Mouse (Mus musculus) neural tube, embryonic 15.5 days (tissue): Measurements from ENCODE around the gene Tnfrsf23. TPM values are rescaled to one million over a fixed set of nuclear protein-coding genes. Genes with fewer than 3 reads are reported as not detected.

Source experiments
- ATAC-seq: fragments of 200-750 bp; cut with Nextera tagmentation; 2 replicates; pipeline ENCODE4 v1.8.0; 2017; ENCODE audit warnings: mild to moderate bottlenecking, moderate TSS enrichment, moderate library complexity; ENCODE audit not compliant: low FRiP score
- H3K27ac ChIP-seq: fragments of 300-500 bp; sonication (generic); replicated peaks from 2 replicates; pipeline ENCODE4 v1.5.1; 2015; ENCODE audit warnings: mild to moderate bottlenecking, inconsistent platforms
- H3K27me3 ChIP-seq: fragments of 300-500 bp; sonication (generic); replicated peaks from 2 replicates; pipeline ENCODE4 v1.6.1; 2015; ENCODE audit warnings: inconsistent platforms
- H3K36me3 ChIP-seq: fragments of 300-500 bp; sonication (generic); 2 replicates; pipeline ENCODE4 v1.6.1; 2015; ENCODE audit warnings: inconsistent platforms
- H3K4me1 ChIP-seq: fragments of 300-500 bp; sonication (generic); 2 replicates; pipeline ENCODE4 v1.6.1; 2015; ENCODE audit warnings: inconsistent platforms
- H3K4me2 ChIP-seq: fragments of 300-500 bp; sonication (generic); 2 replicates; pipeline ENCODE4 v1.6.1; 2015; ENCODE audit warnings: inconsistent platforms, mild to moderate bottlenecking, moderate library complexity
- H3K4me3 ChIP-seq: fragments of 300-500 bp; sonication (generic); replicated peaks from 2 replicates; pipeline ENCODE4 v1.5.1; 2015; ENCODE audit warnings: mild to moderate bottlenecking, inconsistent platforms
- H3K9ac ChIP-seq: fragments of 300-500 bp; sonication (generic); replicated peaks from 2 replicates; pipeline ENCODE4 v1.6.1; 2015; ENCODE audit warnings: mild to moderate bottlenecking, inconsistent platforms
- H3K9me3 ChIP-seq: fragments of 300-500 bp; sonication (generic); replicated peaks from 2 replicates; pipeline ENCODE4 v1.6.1; 2016; ENCODE audit warnings: inconsistent platforms
- WGBS: fragments of 180-500 bp; shearing (Covaris S2); methylation state at CpG from one replicate; pipeline ENCODE4 v1.1.7; 2015; ENCODE audit warnings: mixed read lengths; 5-methylcytosine and 5-hydroxymethylcytosine counted together
- polyA plus RNA-seq: library from polyadenylated mRNA; unstranded; fragments of >200 nt; fragmentation: Nextera tagmentation; extraction: Ambion mirVana; gene quantifications from 2 replicates; pipeline ENCODE4 v1.2.1, GENCODE M21; 2015

Gene Tnfrsf23
- polyA plus RNA-seq, 1 experiment from 2014 or later: 1.4 TPM

DNA sequence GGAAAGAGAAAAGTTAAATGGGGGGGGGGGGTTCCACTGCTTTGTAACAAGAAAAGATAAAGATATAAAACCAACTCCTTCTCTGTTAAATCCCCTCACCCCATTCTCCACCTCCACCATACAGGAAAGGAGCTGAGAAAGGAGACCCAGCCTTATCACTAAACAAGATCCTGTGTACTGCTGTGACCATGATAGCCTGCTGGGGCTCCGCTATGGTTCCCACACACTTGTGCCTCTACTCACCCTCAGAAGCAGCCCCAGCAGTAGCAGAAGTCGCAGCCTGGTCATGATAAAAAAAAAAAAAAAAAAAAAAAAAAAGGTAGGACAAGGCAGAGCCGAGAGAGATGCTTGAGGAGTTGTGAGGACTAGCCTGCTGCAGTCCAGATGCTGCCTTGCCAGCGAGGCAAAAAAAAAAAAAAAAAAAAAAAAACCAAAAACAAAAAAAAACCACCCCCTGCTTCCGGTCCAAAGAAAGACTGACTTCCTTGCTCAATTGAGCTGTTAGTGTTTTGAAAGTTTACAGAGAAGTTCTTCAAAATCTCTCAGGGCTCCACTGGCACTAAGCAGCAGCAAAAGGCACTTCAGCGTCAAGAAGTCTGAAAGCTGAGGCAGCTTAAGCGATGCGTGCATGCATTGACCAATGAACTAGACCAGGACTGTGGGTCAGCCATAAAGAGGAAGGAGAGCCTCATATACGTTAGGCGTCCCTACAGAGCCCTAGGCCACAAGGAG, 58.0 kb downstream of the Tnfrsf23 start:
- 61% methylated on average over 10 of the region's 10 CpGs for WGBS
- H3K4me2 ChIP-seq: no peak overlapping the region
- no peak overlapping the region for H3K4me3 ChIP-seq
- no peak overlapping the region for H3K27ac ChIP-seq
- ATAC-seq: no peak
- H3K27me3 ChIP-seq: no peaks in the 10 kb centered on the region
- H3K9ac ChIP-seq: no peak overlapping the region
- no peaks in the 10 kb centered on the region for H3K4me1 ChIP-seq
- H3K36me3 ChIP-seq: no peaks in the 10 kb centered on the region
- H3K9me3 ChIP-seq: no peaks in the 10 kb centered on the region

- no peak overlapping the region for H3K9ac ChIP-seq
- no peaks in the 10 kb centered on the region for H3K36me3 ChIP-seq
- no peaks in the 10 kb centered on the region for H3K9me3 ChIP-seq
- no peak overlapping the region for H3K27ac ChIP-seq
- H3K4me2 ChIP-seq: no peak overlapping the region
- no peaks in the 10 kb centered on the region for H3K4me1 ChIP-seq
- H3K27me3 ChIP-seq: no peaks in the 10 kb centered on the region
- H3K4me3 ChIP-seq: no peak overlapping the region
- ATAC-seq: no peak
- 63% methylated on average over 2 of the region's 2 CpGs for WGBS
Observed at GRCm38 (mm10) chr7:143626178-143626577, 59.5 kb downstream of the Tnfrsf23 start.

DNA sequence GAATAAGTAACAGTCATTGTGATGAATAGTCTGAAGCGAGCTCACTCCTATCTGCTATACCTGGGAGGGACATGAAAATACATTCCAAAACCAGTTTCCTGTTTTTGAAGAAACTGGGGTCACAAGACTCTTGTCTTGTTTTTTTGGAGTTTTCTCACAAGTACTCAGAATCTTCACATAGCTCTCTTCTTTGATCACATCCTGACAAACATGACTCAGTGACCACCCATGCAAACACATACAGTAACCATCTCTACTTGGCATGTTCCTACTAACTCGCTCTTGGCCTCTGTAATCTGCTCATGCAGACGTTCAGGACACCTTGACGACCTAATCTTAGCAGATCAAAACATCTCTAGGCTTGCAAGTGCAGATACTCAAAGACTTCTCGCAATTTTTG, 60.5 kb downstream of the Tnfrsf23 start:
- H3K4me2 ChIP-seq: no peak overlapping the region
- no peaks in the 10 kb centered on the region for H3K4me1 ChIP-seq
- 78% methylated on average over 5 of the region's 5 CpGs for WGBS
- no peak for ATAC-seq
- no peak overlapping the region for H3K27ac ChIP-seq
- H3K9ac ChIP-seq: no peak overlapping the region
- no peak overlapping the region for H3K4me3 ChIP-seq
- no peaks in the 10 kb centered on the region for H3K36me3 ChIP-seq
- no peaks in the 10 kb centered on the region for H3K27me3 ChIP-seq
- no peaks in the 10 kb centered on the region for H3K9me3 ChIP-seq

GRCm38 (mm10) chr7:143624561-143624960, 61.1 kb downstream of the Tnfrsf23 start:
- WGBS: 89% methylated on average over 3 of the region's 3 CpGs
- H3K9me3 ChIP-seq: no peaks in the 10 kb centered on the region
- H3K36me3 ChIP-seq: no peaks in the 10 kb centered on the region
- no peak overlapping the region for H3K4me2 ChIP-seq
- H3K27ac ChIP-seq: no peak overlapping the region
- no peak overlapping the region for H3K4me3 ChIP-seq
- no peaks in the 10 kb centered on the region for H3K27me3 ChIP-seq
- H3K9ac ChIP-seq: no peak overlapping the region
- no peaks in the 10 kb centered on the region for H3K4me1 ChIP-seq
- no peak for ATAC-seq

DNA sequence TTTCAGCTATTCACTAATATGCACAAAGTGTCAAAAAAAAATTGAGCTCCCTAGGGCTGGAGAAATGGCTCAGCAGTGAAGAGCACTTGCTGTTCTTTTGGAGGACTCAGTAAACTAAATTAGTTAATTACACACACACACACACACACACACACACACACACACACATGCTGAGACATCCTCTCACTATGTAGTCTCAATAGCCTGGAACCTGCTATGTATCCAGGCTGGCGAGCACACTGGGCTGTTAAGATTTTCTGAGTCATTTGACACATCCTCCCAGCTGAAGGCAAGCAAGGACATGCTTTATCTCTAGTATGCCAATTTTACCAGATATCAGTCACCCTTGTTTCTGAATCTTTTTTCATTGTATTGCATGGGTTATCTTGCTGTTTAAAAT, 64.7 kb downstream of the Tnfrsf23 start:
- no peaks in the 10 kb centered on the region for H3K4me1 ChIP-seq
- H3K4me2 ChIP-seq: no peak overlapping the region
- no peak overlapping the region for H3K27ac ChIP-seq
- H3K36me3 ChIP-seq: no peaks in the 10 kb centered on the region
- no peaks in the 10 kb centered on the region for H3K27me3 ChIP-seq
- H3K9ac ChIP-seq: no peak overlapping the region
- 52% methylated on average over 1 of the region's 1 CpGs for WGBS
- H3K4me3 ChIP-seq: no peak overlapping the region
- ATAC-seq: no peak
- H3K9me3 ChIP-seq: no peaks in the 10 kb centered on the region

Other genes starting within 250 kb of the Tnfrsf23 start
- 275 and 292 TPM in 2 replicates for gene Cdkn1c, start 224.8 kb downstream of the Tnfrsf23 start, polyA plus RNA-seq
- gene Slc22a18, start 212.1 kb downstream of the Tnfrsf23 start, polyA plus RNA-seq: 0.61 and 2.0 TPM in 2 replicates
- gene Phlda2, start 182.7 kb downstream of the Tnfrsf23 start, polyA plus RNA-seq: 1.0 and 1.3 TPM in 2 replicates
- 299 and 302 TPM in 2 replicates for gene Nap1l4, start 136.8 kb downstream of the Tnfrsf23 start, polyA plus RNA-seq
- gene Cars, start 85.8 kb downstream of the Tnfrsf23 start, polyA plus RNA-seq: 70.3 and 72.4 TPM in 2 replicates
- gene Tnfrsf26, start 57.1 kb downstream of the Tnfrsf23 start, polyA plus RNA-seq: 0.20 and 0.75 TPM in 2 replicates
- gene Tnfrsf22, start 36.2 kb downstream of the Tnfrsf23 start, polyA plus RNA-seq: 3.9 and 5.3 TPM in 2 replicates
- 37.2 and 37.5 TPM in 2 replicates for gene Osbpl5, start 71.1 kb upstream of the Tnfrsf23 start, polyA plus RNA-seq
- not detected in 2 replicates for gene Mrgprg, start 81.1 kb upstream of the Tnfrsf23 start, polyA plus RNA-seq
- 7.9 and 9.6 TPM in 2 replicates for gene Mrgpre, start 98.6 kb upstream of the Tnfrsf23 start, polyA plus RNA-seq
- 5.5 and 7.7 TPM in 2 replicates for gene Nadsyn1, start 137.0 kb upstream of the Tnfrsf23 start, polyA plus RNA-seq
- gene Dhcr7, start 137.3 kb upstream of the Tnfrsf23 start, polyA plus RNA-seq: 49.8 and 53.8 TPM in 2 replicates
- not detected in 2 replicates for gene Gm498, start 181.0 kb upstream of the Tnfrsf23 start, polyA plus RNA-seq